Mouse (Mus musculus) hindlimb bud, embryonic 11.5 days (tissue): ENCODE measurements around the gene Mctp1.
"Not testable (repeated sequence)": the region's sequence is repeated elsewhere in the genome, so short reads cannot be mapped to it uniquely, and the experiment has no call there.

Experiments
- DNase-seq: peaks from one replicate; pipeline ENCODE4 v3.0.0-alpha.2; 2012; ENCODE audit warnings: low read depth, low spot score; ENCODE audit errors: extremely low spot score

Gene Mctp1

DNA sequence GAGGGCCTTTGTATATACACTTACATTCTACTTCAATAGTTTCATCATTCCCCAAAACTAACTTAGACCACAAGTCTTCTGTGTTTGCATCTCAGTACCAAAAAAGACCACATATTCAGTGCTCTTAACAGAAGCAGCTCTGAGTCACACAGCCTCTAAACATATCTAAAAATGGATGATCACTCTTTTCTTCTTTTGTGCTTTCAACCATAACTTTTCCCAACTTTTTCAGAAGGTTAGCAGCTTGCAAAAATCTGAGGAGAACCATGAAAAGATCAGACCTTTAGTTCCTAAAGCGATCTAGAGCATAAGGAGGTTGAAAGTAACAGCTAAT is 512.1 kb downstream of the Mctp1 start:
- no peak for DNase-seq

DNA sequence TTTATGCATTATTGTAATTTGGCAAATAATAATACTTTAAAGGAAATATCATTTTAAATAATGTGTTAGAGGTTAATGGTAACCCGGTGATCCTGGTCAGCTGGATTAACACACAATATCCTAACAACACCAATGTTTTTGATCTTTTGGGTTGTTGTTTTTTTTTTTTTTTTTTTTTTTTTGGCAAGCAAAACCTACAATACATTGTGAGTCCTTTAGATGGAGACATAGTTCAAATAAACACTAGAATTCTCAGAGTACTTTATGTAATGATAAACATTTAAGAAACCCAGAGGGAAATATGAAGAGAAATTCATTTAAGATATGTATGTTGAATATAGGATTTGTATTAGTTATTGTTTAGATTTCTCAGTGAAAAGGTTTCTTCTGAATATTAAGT is 534.0 kb downstream of the Mctp1 start:
- DNase-seq, result no peak

DNA sequence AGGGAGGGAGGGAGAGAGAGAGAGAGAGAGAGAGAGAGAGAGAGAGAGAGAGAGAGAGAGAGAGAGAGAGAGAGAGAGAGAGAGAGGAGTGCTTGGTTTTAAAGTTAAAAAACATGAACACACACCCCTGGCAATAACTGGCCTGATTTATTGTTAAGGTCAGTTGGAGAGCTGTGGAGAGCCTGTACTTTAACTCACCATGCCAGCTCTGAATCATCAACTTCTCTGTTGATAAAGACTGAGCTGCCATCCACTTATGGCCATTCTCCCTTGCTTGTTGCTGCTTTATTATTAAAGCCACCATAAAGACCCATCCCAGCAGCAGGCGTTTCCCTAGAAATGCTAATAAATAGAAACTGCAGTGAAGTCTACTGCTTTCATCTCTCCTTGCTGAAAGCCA is 542.5 kb downstream of the Mctp1 start:
- DNase-seq, result no peak

DNA sequence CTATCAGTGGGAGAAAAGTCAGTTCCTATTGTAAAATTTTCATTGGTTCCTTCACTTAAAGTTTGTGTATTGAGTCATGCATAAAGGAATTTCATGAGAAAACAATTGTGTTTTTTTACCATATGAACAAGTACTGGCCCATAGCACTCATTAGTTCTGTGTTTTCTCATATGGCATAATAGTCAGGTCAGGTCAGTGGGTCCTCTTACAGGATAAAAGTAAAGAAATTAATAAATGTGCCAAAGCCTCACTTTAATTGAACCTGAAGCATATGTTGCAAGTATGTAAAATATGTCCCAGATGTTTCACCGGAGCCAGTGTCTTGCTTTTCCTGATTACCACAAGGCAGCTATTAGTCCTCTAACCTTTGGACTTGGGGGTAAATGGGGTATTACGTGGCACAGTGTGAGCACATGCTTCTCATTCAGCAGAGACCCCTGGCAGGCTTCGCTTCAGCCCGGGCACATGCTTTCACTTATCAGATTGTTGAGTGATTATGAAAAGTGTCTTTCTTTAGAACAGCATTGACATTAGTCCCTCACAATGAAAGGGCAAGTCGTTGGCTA is 543.6 kb downstream of the Mctp1 start:
- peak; percentile 74 for DNase-seq

DNA sequence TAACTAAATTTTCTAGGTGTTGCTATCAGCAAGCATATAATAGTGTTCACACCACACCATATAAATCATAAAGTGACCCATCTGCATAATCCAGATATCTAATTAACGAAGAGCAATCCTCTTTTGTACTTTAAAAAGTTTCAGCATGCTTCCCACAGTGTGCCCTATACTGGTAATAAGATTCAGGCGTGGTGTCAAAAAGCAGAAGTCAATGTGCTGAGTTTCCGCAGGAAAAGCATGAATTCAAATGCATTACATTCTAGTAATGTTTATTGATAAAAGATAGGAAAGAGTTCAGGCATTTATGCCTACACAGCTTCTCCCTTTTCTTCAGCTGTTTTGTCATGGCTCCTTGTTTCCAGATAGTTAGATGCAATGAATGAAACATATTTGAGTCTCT is 544.8 kb downstream of the Mctp1 start:
- no peak for DNase-seq

DNA sequence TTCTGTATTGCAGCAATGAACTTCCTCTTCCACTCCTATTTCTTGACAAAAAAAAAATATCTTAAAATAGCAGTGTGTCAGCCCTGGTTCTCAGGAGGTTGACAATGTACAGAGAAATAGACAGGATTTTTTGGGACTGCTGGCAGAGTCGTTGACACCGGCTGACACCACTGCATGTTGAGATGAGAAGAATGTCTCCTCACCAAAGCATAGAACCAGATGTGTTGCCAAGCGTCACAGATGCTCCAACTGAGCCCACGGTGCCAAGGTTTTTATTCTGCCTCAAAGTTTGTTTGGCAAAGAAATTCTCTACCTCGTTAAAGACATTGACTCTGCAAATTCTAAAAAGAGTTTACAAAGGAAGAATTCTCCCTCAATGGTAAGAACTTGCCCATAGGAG is 548.6 kb downstream of the Mctp1 start:
- no peak for DNase-seq

DNA sequence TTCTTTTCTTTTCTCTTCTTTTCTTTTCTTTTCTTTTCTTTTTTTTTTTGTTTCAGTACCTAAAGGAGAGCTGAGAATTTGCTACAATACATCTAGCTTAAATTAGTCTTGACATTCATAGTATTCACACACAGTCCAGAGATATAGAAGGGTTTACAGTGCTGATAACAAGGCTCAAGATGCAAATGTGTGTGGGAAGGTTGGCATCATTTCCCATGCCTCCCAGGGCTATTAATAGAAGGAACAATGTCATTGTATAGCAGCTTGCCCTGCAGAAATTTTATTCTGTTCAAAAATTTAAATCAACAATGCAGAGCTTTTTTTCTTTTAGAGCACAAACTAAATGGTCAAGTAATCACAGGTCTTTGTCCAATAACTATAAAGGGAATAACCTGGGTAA is 564.9 kb downstream of the Mctp1 start:
- DNase-seq, result no peak

DNA sequence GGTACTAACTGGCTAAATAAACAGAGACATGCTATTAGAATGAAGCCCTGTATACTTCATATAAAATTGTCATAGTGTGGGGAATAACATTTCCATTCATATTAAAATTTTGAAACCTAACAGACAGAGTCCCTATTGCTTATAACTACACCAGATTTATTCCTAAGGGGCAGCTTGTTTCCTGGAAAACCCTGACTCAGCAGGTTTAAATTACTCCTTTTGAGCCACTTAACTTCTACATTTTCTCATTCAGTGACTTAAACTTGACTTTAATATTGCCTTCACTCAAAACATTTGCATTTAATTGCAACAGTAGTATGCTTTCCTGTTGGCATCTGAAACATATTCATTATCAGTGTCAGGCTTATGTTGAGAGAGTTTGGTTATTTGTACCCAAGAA is 583.3 kb downstream of the Mctp1 start:
- no peak for DNase-seq

DNA sequence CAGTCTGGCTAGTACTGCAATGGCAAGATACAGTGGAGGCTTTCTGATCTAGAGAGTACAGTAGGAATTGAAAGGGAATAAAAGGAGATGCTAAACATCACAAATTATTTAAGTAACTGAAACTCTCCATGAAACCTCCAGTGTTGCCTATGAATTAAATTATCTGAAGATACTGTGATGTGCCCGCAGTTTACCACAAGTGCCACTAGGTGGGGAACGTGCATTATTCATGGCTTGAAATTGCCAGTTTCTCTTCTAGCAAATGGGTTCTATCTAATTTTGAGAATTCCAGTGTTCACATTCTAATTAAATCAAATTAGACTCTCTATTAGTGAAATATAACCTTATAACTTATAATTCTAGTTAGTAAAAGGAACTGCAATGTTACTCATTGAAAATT is 585.1 kb downstream of the Mctp1 start:
- peak; percentile 30 for DNase-seq

DNA sequence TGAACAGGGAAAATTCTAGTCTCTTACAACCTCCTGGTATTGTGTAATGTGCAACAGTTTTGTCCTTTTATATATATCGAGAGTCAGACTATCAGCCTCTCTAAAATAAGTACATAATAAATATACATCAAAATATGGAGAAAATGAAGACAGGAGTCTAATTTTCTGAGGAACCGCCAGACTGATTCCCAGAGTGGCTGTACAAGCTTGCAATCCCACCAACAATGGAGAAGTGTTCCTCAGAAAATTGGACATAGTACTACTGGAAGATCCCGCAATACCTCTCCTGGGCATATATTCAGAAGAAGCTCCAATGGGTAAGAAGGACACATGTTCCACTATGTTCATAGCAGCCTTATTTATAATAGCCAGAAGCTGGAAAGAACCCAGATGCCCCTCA is 586.7 kb downstream of the Mctp1 start:
- DNase-seq, result not testable (repeated sequence)

DNA sequence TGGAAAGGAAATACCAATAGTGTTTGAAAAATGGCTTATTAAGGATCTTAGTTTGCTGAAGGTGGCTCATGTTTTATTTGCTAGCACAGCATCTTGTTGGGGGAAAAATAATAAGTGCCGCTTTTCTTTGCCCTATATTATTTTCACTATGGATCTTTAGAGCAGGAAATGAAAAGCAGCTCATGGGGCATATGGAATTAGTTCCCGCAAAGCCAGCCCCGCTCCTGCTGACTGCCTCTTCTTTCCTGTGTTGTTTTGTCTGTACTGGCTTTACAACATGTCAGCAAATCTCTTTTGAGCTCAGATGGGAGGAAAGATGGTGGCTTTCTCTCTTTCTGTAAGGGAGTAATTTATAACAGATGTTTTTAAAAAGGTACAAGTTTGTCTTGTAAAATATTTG is 618.3 kb downstream of the Mctp1 start:
- no peak for DNase-seq

DNA sequence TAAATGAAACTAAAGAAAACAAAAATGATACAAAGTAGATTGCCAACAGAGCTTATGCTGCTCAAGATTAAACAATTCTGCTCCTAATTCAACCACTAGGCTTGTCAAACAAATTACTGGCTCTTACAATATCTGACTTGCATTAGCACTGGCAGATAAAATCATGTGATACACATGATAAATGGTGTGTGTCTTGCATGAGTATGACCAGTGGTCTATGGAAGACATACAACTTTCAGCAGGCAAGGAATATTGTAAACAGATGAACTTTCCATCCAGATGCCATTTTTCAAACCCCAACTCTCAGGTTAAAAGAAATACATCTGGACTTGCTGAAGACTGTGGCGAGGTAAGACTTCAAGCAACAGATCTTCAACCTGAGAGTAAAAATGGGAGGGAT is 619.3 kb downstream of the Mctp1 start:
- DNase-seq, result no peak

DNA sequence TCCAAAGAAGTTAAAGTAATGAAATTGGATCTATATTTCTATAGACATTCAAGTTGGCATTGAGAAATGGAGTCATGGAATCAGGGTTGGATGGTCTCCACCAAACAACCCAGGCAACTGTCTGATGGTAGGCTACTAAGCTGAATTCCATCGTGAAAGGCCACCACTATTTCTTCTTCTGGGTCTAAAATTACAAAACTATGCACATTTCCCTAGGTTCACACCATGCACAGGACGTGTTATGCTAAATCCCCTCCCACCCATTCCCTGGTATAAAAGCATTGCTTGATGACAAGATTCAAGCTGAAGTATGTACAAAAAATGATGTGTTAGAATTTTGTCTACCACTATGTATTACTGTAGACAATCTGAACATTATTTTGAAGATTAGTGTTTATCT is 634.5 kb downstream of the Mctp1 start:
- no peak for DNase-seq

DNA sequence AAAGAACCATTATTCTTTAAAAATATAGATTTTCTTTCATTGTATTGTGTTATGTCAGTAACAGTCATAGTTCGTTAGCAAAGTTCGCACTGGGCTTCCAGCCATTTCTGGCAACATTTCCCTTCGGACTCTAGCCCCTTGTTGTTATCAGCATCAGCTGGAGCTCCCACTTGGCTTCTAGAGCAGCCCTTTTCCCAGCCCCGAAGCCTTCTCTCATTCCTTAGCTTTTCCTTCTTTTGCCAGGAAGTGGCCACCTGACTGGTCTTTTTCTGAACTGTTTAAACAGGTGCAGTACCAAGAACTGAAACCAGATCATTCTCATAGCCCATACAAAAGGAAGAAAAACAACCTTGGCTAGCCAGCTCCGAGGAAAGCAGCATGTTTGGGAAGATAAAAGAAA is 645.3 kb downstream of the Mctp1 start:
- no peak for DNase-seq

DNA sequence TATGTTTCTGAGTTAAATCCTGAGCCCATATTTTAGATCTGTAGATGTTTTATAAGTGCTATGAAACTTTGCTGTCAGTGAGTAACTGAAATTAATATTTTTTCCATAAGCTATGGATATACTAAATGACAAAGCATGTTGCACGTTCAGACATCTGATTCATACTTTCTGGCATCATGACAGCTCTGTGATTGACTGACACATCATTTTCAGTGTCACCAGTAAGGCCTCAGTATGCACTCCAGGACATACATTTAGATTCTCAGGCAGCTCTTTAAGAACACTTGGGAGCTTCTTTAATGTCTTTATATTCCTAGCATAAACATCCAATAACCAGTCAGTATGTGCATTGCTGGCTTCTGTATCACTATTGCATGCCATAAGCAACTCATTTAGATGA is 659.0 kb downstream of the Mctp1 start:
- no peak for DNase-seq

DNA sequence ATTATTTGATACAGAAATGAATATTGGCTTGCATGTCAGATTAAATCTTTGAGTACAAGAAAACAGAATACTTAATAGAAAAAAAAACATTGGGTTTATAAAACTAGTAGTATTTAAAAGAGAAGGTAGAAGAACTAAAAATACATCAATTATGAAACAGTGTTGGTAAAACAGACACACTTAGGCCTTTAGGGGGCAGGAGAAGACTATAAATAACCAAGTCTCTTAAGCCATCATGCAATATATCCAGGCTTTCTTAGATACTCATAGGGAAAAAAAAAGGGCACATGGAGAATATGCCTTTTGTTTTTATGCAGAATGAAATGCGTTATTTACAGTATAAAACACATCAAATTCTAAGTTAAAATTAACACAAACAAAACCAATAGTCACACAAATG is 661.0 kb downstream of the Mctp1 start:
- no peak for DNase-seq

DNA sequence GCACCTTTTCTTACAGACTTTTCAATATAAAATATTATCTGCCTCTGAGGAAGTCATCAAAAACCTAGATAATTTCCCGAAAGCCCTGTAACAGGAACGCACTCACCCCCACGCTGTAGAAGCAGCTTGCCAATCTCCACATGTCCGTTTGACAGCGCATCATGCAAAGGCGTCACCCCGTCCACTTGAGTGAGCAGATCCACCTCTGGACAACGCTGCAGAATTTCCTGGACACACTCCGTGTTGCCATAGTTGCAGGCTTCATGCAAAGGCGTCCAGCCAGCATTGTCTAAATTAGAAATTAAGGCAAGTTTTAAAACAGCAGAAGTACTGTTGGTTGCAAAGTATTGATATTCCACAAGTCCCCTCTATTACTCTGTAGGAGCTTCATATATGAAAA is 662.1 kb downstream of the Mctp1 start:
- no peak for DNase-seq

DNA sequence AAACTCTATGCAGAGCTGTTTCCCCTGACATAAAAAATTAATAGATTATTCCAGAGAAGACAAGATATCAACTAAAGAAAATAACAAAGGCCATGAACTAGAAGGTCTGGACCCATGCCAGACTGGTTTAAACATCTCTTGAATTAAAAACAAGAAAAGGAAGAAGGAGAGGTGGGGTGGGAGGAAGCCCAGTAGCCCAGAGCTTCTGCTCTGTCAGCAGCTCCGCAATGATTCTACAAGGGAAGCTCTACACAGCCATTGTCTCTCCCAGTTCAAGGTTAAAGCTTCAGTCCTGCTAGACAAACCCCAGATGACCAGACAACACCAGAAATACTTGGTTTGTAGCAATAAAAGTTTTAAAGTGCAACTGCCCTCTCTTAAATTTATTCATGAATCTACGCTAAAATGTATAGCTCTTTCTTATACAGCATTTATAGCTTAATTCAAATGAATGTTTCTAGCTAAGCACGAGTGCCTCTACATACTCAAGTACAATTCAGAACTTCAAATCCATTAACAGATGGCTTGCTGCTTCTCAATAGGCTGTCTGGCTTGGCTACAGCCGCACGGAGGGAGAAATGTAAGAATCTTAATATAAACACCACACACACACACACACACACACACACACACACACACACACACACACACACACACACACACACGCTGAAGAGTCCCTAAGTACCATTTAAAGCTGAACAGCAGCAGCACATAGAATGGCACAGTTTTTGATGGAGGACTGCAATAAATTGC is 663.0 kb downstream of the Mctp1 start:
- no peak for DNase-seq

DNA sequence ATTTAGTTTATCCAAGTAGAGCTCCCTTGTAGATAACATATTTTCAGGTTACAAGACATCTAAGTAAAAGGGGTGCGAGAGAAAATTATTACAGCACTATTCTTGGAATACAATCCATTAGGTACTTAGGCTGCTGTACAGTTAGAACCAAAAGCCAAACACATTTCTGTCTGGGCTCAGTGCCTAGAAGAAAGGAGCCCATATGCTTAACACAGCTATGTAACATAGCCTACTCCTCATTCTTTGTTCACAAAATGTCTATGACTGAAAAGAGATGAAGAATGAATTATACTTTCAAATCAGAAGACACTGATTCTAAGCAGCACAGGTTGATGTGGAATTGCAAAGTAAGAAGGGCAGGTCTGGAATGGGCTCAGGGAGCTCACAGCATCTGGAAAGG is 664.1 kb downstream of the Mctp1 start:
- DNase-seq, result no peak

DNA sequence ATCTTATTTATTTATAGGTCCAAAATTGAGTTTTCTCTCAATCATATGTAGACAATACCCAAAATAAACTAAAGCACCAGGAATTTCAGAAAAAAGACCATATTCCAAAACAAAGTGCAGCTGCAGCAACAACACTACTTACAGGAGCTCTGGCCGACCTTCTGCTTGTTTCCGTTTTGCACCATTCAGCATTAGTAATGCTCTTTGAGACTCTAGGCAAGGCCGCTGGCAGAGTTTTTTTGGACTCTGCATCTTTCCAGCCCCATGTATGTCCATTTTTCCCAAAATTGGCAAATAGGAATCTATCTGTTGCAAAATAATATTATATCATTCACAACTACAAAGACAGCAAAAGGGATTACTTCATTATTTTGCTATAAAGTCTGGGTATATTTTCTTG is 665.4 kb downstream of the Mctp1 start:
- no peak for DNase-seq

DNA sequence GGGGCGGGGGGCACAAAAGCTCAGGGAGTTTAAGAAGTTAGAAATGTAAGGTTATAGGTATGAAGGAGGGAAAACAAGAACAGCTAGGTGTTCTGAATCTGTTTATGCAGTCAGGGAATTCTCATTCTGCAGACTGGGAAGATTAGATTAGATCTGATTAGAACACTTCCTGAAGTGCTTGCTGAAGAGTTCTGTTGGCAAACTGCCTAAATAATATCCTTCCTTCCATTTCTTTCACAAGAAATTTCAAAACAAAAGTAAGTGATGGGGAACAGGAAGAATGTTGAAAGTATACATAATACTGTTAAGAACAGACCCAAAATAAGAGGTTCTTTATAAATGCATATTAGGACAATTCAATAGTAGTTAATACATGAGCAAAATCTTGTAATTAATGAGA is 678.9 kb downstream of the Mctp1 start:
- no peak for DNase-seq

DNA sequence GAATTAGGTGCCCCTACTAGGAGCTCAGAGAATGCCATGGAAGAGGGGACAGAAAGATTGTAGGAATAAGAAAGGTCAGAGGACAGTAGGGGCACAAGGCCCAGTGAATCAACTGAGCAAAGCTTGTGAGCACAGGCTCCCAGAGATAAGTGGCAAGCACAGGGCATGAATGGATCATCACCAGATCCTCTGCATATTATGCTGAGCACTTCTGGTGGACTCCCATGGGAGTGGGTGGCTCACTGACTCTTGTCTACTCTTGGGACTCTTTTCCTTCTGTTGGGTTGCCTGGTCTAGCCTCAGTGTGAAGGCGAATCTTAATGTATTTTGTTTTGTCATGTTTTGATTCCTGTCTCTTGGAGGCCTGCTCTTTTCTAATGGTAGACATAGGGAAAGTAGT is 684.5 kb downstream of the Mctp1 start:
- DNase-seq, result no peak

DNA sequence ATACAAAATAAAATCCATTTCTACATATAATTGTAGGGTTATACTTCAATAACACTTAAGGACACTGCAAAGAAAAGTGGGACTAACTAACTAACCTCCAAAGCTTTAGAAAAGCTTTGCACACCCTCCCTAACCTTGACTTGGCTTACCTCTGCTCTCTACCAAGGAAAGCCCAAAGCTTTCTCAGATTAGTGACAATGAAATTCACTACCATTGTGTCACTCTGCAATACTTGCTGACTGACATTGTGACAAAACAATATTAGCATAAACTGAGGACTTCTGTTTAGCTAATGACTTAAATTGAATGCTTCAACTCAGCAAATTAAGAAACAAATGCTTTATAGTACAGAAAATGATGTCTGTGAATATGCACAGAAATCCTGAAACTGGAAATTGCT is 687.7 kb downstream of the Mctp1 start:
- no peak for DNase-seq
